ENCODE assay signal across 9 mouse cellular contexts in genomic region chr2:173994301-173995073, GRCm38 (mm10).
DNase-seq lines count a peak whose midpoint lies in the region; ATAC-seq and TF ChIP-seq lines count a peak whose summit lies in the region.
"Had no signal": no experiment of that assay in that cellular context is flagged by ENCODE, and none has a peak within 500 bp of the region (broad histone marks: within the 10 kb centered on the region; RNA-seq: fewer than 3 reads in every experiment).

No protein-coding gene starts in this region.

- TF ChIP-seq POLR2A in lung, adult 2 months (IDR thresholded peaks at IDR 0.05; ENCODE audit: borderline replicate concordance, extremely low read depth, low read depth, low read length): no peak

- H3K9ac ChIP-seq in forebrain, postnatal 0 days: no peak overlapping the region
- 0 out of 2 replicates have a peak overlapping the region, but pooled peaks have one; percentile 19 for H3K9ac ChIP-seq in midbrain, postnatal 0 days (replicated peaks; ENCODE audit: low read length, poor library complexity, severe bottlenecking)

- ATAC-seq in forebrain, postnatal 0 days: no peak
- peak; percentile 65; the same call in 1 of the 2 replicates for ATAC-seq in midbrain, postnatal 0 days (ENCODE audit: low FRiP score)
- ATAC-seq in CD4-positive, CD25-positive, alpha-beta regulatory T cell, adult 4 months: no peak

- no peaks in the 10 kb centered on the region for H3K27me3 ChIP-seq in forebrain, embryonic 10.5 days (ENCODE audit: poor library complexity, severe bottlenecking)
- no peaks in the 10 kb centered on the region for H3K27me3 ChIP-seq in forebrain, postnatal 0 days (ENCODE audit: insufficient read depth, low read length)
- no peaks in the 10 kb centered on the region for H3K27me3 ChIP-seq in hindbrain, embryonic 10.5 days (ENCODE audit: insufficient read depth, poor library complexity, severe bottlenecking)
- no peaks in the 10 kb centered on the region for H3K27me3 ChIP-seq in midbrain, postnatal 0 days (ENCODE audit: insufficient read depth, low read length)

- no peak for TF ChIP-seq CTCF in forebrain, postnatal 0 days (IDR thresholded peaks at IDR 0.05; ENCODE audit: low read depth)
- no peak for TF ChIP-seq CTCF in midbrain, postnatal 0 days (IDR thresholded peaks at IDR 0.05)
- no peak for TF ChIP-seq CTCF in lung, adult 2 months (IDR thresholded peaks at IDR 0.05; ENCODE audit: insufficient read depth, low read length)

- no peak overlapping the region for H3K4me2 ChIP-seq in forebrain, postnatal 0 days (ENCODE audit: low read depth)
- no peak overlapping the region for H3K4me2 ChIP-seq in midbrain, postnatal 0 days (ENCODE audit: low read depth, low read length, poor library complexity, severe bottlenecking)

- no peak overlapping the region for H3K4me3 ChIP-seq in forebrain, embryonic 10.5 days
- H3K4me3 ChIP-seq in forebrain, postnatal 0 days (ENCODE audit: low read depth, low read length): no peak overlapping the region
- H3K4me3 ChIP-seq in hindbrain, embryonic 10.5 days: no peak overlapping the region
- no peak overlapping the region for H3K4me3 ChIP-seq in midbrain, postnatal 0 days (ENCODE audit: low read depth, low read length)
- H3K4me3 ChIP-seq in lung, adult 2 months (replicated peaks; ENCODE audit: extremely low read depth, low read depth, low read length): no peak overlapping the region

- H3K27ac ChIP-seq in forebrain, embryonic 10.5 days: peak overlapping the region; percentile 70
- H3K27ac ChIP-seq in forebrain, postnatal 0 days (ENCODE audit: low read depth, low read length): no peak overlapping the region
- peak overlapping the region; percentile 75 for H3K27ac ChIP-seq in hindbrain, embryonic 10.5 days
- no peak overlapping the region; the same call in 1 of the 2 replicates for H3K27ac ChIP-seq in midbrain, postnatal 0 days (ENCODE audit: low read depth, low read length)

- H3K4me1 ChIP-seq in forebrain, embryonic 10.5 days: peaks cover 34% of the 10 kb centered on the region
- no peaks in the 10 kb centered on the region for H3K4me1 ChIP-seq in forebrain, postnatal 0 days (ENCODE audit: insufficient read depth)
- H3K4me1 ChIP-seq in hindbrain, embryonic 10.5 days (replicated peaks): peaks cover 38% of the 10 kb centered on the region
- H3K4me1 ChIP-seq in midbrain, postnatal 0 days (ENCODE audit: insufficient read depth, low read length): peaks cover 7% of the 10 kb centered on the region; the same call in 1 of the 2 replicates
- H3K4me1 ChIP-seq in lung, adult 2 months (ENCODE audit: control insufficient read depth, insufficient read depth, low read length): no peaks in the 10 kb centered on the region

- WGBS in forebrain, embryonic 10.5 days: 45% methylated on average over 13 of the region's 13 CpGs
- WGBS in forebrain, postnatal 0 days: 28% methylated on average over 13 of the region's 13 CpGs
- WGBS in hindbrain, embryonic 10.5 days: 47% methylated on average over 13 of the region's 13 CpGs
- WGBS in midbrain, postnatal 0 days: 34% methylated on average over 13 of the region's 13 CpGs
- whole genome bisulfite sequencing in lung, adult 2 months: 52% methylated on average over 13 of the region's 13 CpGs

- no peaks in the 10 kb centered on the region for H3K36me3 ChIP-seq in forebrain, embryonic 10.5 days (replicated peaks)
- no peaks in the 10 kb centered on the region for H3K36me3 ChIP-seq in forebrain, postnatal 0 days (ENCODE audit: insufficient read depth)
- no peaks in the 10 kb centered on the region for H3K36me3 ChIP-seq in hindbrain, embryonic 10.5 days
- no peaks in the 10 kb centered on the region for H3K36me3 ChIP-seq in midbrain, postnatal 0 days (ENCODE audit: insufficient read depth, low read length)

- no peak for DNase-seq in forebrain, embryonic 10.5 days (ENCODE audit: extremely low spot score, low spot score)
- DNase-seq in forebrain, postnatal 0 days: no peak
- DNase-seq in hindbrain, embryonic 10.5 days (ENCODE audit: low spot score): no peak
- DNase-seq in kidney, postnatal 14 days: peak; percentile 38
- DNase-seq in midbrain, postnatal 0 days (ENCODE audit: low spot score): peak; percentile 54
- no peak for DNase-seq in lung, adult 2 months
- DNase-seq in cerebellum, adult 9-11 months: no peak
- DNase-seq: lung, postnatal 4 days had no signal

- H3K9me3 ChIP-seq in forebrain, embryonic 10.5 days: no peaks in the 10 kb centered on the region
- H3K9me3 ChIP-seq in forebrain, postnatal 0 days (ENCODE audit: low read length): no peaks in the 10 kb centered on the region
- H3K9me3 ChIP-seq in hindbrain, embryonic 10.5 days: no peaks in the 10 kb centered on the region
- no peaks in the 10 kb centered on the region for H3K9me3 ChIP-seq in midbrain, postnatal 0 days (ENCODE audit: low read length)

Comparison
In these comparisons a context has a peak if more than half of its experiments do, and no peak if none do; other contexts are left out.
1. H3K27ac ChIP-seq: peak in forebrain, embryonic 10.5 days (single experiment) and hindbrain, embryonic 10.5 days (single experiment); none in forebrain, postnatal 0 days (single experiment) and midbrain, postnatal 0 days (single experiment).
2. DNase-seq: peak in kidney, postnatal 14 days (single experiment) and midbrain, postnatal 0 days (single experiment); none in forebrain, embryonic 10.5 days (single experiment), forebrain, postnatal 0 days (single experiment), hindbrain, embryonic 10.5 days (single experiment), lung, adult 2 months (single experiment) and cerebellum, adult 9-11 months (single experiment).